Mouse (Mus musculus) ES-CJ7 (cell line): ENCODE results near the gene Htt.

Experiments
- DNase-seq: peaks from one replicate; pipeline ENCODE4 v3.0.0; 2011; ENCODE audit warnings: low read depth, low spot score

Gene Htt

GRCm38 (mm10) chr5:34889252-34889651 lies 127.7 kb downstream of the Htt start:
- DNase-seq: no peak

- DNase-seq: no peak
Measured at GRCm38 (mm10) chr5:34896697-34897453, 135.3 kb downstream of the Htt start.

GRCm38 (mm10) chr5:34899787-34900469 lies 138.4 kb downstream of the Htt start:
- DNase-seq: no peak

- DNase-seq: no peak
Measured at GRCm38 (mm10) chr5:34902371-34902770, 140.8 kb downstream of the Htt start.

- DNase-seq: no peak
Measured at GRCm38 (mm10) chr5:34902811-34903385, 141.4 kb downstream of the Htt start.

GRCm38 (mm10) chr5:34904412-34904811 lies 142.9 kb downstream of the Htt start:
- no peak for DNase-seq

- no peak for DNase-seq
Measured at GRCm38 (mm10) chr5:34907230-34907629, 145.7 kb downstream of the Htt start.

GRCm38 (mm10) chr5:34907910-34908725 lies 146.6 kb downstream of the Htt start, which contains the start of gene Msantd1:
TSS of gene Msantd1 (plus strand) at chr5:34908012.
- DNase-seq: no peak

GRCm38 (mm10) chr5:34908726-34909633 lies 147.4 kb downstream of the Htt start:
- DNase-seq: peak; percentile 25

- no peak for DNase-seq
Measured at GRCm38 (mm10) chr5:34909634-34910503, 148.3 kb downstream of the Htt start.

- DNase-seq: no peak
Measured at GRCm38 (mm10) chr5:34910504-34910815, 148.9 kb downstream of the Htt start.

GRCm38 (mm10) chr5:34915801-34916200 lies 154.3 kb downstream of the Htt start:
- DNase-seq: peak; percentile 39

- no peak for DNase-seq
Measured at GRCm38 (mm10) chr5:34917234-34917655, 155.7 kb downstream of the Htt start.

- no peak for DNase-seq
Measured at GRCm38 (mm10) chr5:34918785-34919184, 157.2 kb downstream of the Htt start.

GRCm38 (mm10) chr5:34922531-34922930 lies 161.0 kb downstream of the Htt start:
- no peak for DNase-seq

- DNase-seq: no peak
Measured at GRCm38 (mm10) chr5:34923920-34924319, 162.4 kb downstream of the Htt start.

- DNase-seq: no peak
Measured at GRCm38 (mm10) chr5:34924519-34924918, 163.0 kb downstream of the Htt start.

GRCm38 (mm10) chr5:34927648-34928047 lies 166.1 kb downstream of the Htt start:
- DNase-seq: no peak

- DNase-seq: no peak
Measured at GRCm38 (mm10) chr5:34930151-34930975, 168.8 kb downstream of the Htt start.
